Mouse (Mus musculus): Measurements from ENCODE around the gene Ctsc.

Ctsc gene

DNA sequence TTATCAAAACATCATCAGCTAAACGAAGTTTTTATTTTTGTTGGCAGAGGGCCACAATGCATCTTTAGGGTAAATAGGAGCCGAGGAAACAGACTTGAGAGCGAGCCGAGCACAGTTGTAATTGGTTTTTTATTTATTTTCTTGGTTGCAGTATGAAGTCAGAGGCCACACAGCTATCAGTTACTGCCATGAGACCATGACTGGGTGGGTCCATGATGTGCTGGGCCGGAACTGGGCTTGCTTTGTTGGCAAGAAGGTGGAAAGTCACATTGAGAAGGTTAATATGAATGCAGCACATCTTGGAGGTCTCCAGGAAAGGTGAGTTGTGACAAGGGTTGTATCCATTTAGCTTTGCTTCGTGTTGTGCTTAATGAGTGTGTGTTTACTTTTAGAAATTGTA is 19.0 kb downstream of the Ctsc start:
- no peak for DNase-seq

DNA sequence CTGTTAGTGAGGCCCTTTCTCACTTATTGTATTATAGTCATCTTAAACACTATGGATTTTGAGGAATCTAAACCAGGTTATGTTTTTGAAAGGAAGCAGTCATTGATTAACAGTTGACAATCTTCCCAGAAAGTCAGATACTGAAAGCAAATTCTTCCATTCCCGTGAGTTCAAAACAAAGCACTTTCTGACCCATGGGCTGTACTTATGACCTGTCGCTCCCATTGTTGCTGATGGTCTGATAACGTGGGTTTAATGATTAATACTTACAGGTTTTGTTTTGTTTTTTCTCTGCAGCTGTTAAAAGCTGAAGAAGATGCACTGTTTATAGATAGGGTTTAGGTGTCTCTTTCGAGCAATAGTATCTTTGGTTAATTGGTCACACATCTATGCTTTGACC is 27.9 kb downstream of the Ctsc start:
- DNase-seq, result no peak

- DNase-seq, result no peak
Measured at GRCm38 (mm10) chr7:88306725-88307124, 28.8 kb downstream of the Ctsc start.

- no peak for DNase-seq
Measured at GRCm38 (mm10) chr7:88310398-88311180, 32.7 kb downstream of the Ctsc start.

GRCm38 (mm10) chr7:88316408-88316807 is 38.5 kb downstream of the Ctsc start:
- DNase-seq, result no peak

- no peak for DNase-seq
Measured at GRCm38 (mm10) chr7:88318474-88318873, 40.6 kb downstream of the Ctsc start.

- DNase-seq, result no peak
Measured at GRCm38 (mm10) chr7:88318904-88319303, 41.0 kb downstream of the Ctsc start.

GRCm38 (mm10) chr7:88319414-88320140 is 41.7 kb downstream of the Ctsc start:
- no peak for DNase-seq

GRCm38 (mm10) chr7:88320628-88321336 is 42.9 kb downstream of the Ctsc start:
- DNase-seq, result peak; percentile 1 to 6

DNA sequence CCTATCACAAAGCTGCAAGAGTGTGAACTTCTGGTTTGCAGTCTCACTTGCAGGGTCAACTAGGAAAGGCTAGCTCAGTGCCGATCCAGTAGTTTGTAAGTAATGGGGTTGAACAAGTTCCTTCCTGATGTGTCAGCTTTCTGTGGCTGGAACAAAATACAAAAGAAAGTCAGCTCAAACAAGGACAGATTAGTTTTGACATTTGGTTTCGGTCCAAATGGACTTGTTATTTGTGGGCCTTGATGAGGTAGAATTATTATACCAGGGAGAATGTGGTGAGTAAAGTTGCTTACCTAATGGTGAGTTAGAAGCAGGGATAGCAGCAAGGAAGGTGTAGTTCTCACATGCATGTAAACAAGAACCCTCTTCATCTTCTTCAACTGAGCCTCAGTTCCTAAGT is 44.5 kb downstream of the Ctsc start:
- no peak for DNase-seq

- no peak for DNase-seq
Measured at GRCm38 (mm10) chr7:88327495-88327894, 49.6 kb downstream of the Ctsc start.

- peak in 1 of 2 experiments; percentile 2 for DNase-seq
Measured at GRCm38 (mm10) chr7:88343828-88344227, 65.9 kb downstream of the Ctsc start.

- no peak for DNase-seq
Measured at GRCm38 (mm10) chr7:88346035-88346434, 68.2 kb downstream of the Ctsc start.

DNA sequence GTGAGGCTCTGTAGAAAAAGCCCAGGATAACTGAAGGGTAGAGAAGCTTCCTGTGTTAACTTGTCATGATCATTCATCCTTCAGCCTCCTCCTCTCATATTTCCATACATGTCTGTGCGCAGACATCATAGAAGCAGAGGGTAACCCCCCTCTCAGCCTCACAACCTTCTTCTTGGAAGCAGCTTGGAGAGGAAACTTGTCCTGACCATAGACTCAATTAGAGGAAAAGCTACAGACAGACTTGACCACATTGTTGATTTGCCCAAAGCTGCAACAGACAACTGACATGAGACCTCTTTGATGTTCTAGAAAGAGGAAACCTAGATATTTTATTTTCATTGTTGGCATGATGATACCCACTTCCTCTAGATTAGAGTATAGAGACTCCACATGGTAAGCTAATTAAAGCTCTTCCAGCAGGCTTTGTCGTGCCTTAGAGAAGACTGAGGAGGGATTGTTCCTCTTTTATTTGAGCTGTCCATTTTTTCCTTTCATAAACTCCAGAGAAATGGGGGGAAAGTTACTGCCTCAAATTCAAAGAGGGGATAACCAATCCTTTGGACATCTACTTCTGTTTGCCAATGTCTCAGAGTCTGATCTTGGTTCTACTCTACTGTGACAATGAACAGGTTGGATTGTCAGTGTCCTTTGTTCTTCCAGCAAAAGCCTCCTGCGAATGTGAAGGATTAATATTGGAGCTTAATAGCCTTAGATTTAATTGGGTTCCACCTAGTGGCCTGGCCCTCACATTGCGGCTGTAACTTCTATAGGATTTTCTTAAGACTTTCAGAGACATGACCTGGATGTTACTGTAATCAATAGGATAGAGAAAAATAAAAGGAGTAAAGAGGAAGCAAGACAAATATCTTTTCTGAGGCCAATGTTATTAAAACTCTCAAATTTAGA is 79.2 kb downstream of the Ctsc start:
- peak; percentile 49 to 52 for DNase-seq

GRCm38 (mm10) chr7:88358042-88358878 is 80.4 kb downstream of the Ctsc start:
- DNase-seq, result no peak
